8 mouse cellular contexts compared by ENCODE assay signal in the genomic region with DNA sequence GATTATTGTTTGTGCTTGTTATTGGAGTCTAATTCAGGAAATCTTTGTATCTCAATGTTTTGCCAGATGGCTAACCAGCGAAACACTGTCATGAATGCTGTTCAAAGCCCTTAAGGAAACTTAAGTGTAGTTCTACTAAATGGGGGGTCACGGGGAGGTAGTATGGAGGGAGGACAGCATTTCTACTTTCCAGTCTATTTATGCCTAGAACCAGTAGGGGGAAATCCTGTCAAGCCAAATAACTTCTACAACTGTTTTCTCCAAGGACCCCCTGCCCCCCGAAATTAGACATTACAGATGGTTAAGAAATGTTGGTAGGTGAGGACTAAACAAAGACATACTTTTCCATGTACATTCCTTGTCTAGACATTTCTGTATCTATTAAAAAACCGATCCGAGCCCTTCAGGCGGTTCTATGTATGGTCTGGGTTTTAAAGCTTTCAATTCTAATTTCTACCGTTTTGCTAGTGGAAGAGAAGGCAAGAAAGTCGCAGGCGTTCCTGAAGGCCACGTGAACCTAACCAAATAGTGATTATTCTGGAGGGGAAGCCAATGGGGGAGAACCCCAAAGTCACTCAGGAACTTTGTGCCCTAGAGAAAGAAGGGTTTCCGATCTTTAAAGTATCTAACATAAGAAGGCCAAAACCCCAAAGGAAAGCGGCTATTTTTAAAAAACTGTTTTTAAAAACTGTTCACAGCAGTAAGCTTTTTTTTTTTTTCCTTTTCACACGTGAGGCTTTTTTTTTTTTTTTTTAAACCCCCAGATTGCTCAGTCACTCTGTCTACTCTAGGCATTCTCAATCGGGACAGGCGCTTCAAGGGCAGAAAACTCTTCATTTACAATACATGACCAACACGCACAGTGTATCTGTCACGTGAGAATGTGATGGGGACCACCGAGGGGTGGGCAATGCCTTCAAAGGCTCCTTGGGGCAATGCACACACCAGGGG. TPM values are rescaled to one million over a fixed set of nuclear protein-coding genes. Genes with fewer than 3 reads are reported as not detected.
DNase-seq lines count a peak whose midpoint lies in the region; ATAC-seq and TF ChIP-seq lines count a peak whose summit lies in the region.

No protein-coding gene starts in this region.

- H3K27me3 ChIP-seq in thymus, adult 2 months (ENCODE audit: control insufficient read depth, insufficient read depth, low read length) = peaks cover 16% of the 10 kb centered on the region
- H3K27me3 ChIP-seq in limb, embryonic 15.5 days = peaks cover 32% of the 10 kb centered on the region

- WGBS in thymus, adult 2 months = 8% methylated on average over 18 of the region's 18 CpGs
- WGBS in limb, embryonic 15.5 days = 12% methylated on average over 18 of the region's 18 CpGs

- TF ChIP-seq POLR2A in thymus, adult 2 months (IDR thresholded peaks at IDR 0.05; ENCODE audit: control insufficient read depth, extremely low read depth, insufficient read depth, low read length, poor library complexity) = no peak

- peak; percentile 33 for DNase-seq in embryo, embryonic 10.5 days (ENCODE audit: low spot score)
- DNase-seq in embryo, embryonic 10 days (ENCODE audit: low spot score) = no peak
- DNase-seq in thymus, adult 2 months = no peak
- DNase-seq in thymus, adult 18-20 months = no peak
- DNase-seq in layer of hippocampus, postnatal 25 days (ENCODE audit: extremely low spot score in 1 of 2, low spot score in 1 of 2) = no peak
- no peak for DNase-seq in right cerebral cortex, postnatal 4 days
- no peak for DNase-seq in cerebellum, adult 18-20 months

- peak overlapping the region; percentile 87 for H3K4me2 ChIP-seq in limb, embryonic 15.5 days

- H3K9ac ChIP-seq in limb, embryonic 15.5 days = peak overlapping the region; percentile 75

- ATAC-seq in limb, embryonic 15.5 days (ENCODE audit: insufficient number of reproducible peaks, low FRiP score, low TSS enrichment, low read depth) = no peak

- H3K27ac ChIP-seq in thymus, adult 2 months (ENCODE audit: control insufficient read depth, insufficient read depth, low read length) = no peak overlapping the region
- H3K27ac ChIP-seq in limb, embryonic 15.5 days = no peak overlapping the region

- H3K36me3 ChIP-seq in thymus, adult 2 months (ENCODE audit: control insufficient read depth, insufficient read depth, low read length) = no peaks in the 10 kb centered on the region
- no peaks in the 10 kb centered on the region for H3K36me3 ChIP-seq in limb, embryonic 15.5 days

- TF ChIP-seq CTCF in thymus, adult 2 months (IDR thresholded peaks at IDR 0.05; ENCODE audit: borderline replicate concordance, control insufficient read depth, extremely low read depth, insufficient read depth, low read length, poor library complexity) = no peak

- H3K4me1 ChIP-seq in thymus, adult 2 months (replicated peaks; ENCODE audit: control insufficient read depth, insufficient read depth, low read length) = peaks cover 8% of the 10 kb centered on the region
- peaks cover 10% of the 10 kb centered on the region for H3K4me1 ChIP-seq in limb, embryonic 15.5 days

- peak overlapping the region; percentile 63 for H3K4me3 ChIP-seq in thymus, adult 2 months (ENCODE audit: control insufficient read depth, insufficient read depth, low read length)
- peak overlapping the region; percentile 72 for H3K4me3 ChIP-seq in limb, embryonic 15.5 days

- no peaks in the 10 kb centered on the region for H3K9me3 ChIP-seq in limb, embryonic 15.5 days

RNA-seq across cellular contexts. Expression of a gene that starts 0.8 kb away (rescaled TPM):
- polyA plus RNA-seq in thymus, adult 2 months (2012; rRNA removed) = 6.3 and 7.3 TPM in 2 replicates
- 1.9 and 2.1 TPM in 2 replicates for polyA plus RNA-seq in limb, embryonic 15.5 days (2015; fragmentation: Nextera tagmentation; extraction: Ambion mirVana)
- 1 to 10 TPM in 1 of 2 experiments, under 1 TPM in 1; 0.47 to 1.1 TPM for total RNA-seq in layer of hippocampus, postnatal 25 days (2021)

RNA-seq across cellular contexts. Expression of a gene that starts 0.9 kb away (rescaled TPM):
- polyA plus RNA-seq in thymus, adult 2 months (2012; rRNA removed) = 0.56 and 1.00 TPM in 2 replicates
- polyA plus RNA-seq in limb, embryonic 15.5 days (2015; fragmentation: Nextera tagmentation; extraction: Ambion mirVana) = 0.65 and 0.90 TPM in 2 replicates
- 1 to 10 TPM; 5.3 to 6.9 TPM for total RNA-seq in layer of hippocampus, postnatal 25 days (2021)
